Mouse (Mus musculus): ENCODE measurements at regions not wholly inside any gene's neighbourhood (a gene's known extent, or its start where the extent isn't known, plus 50 kb on each side); places are given as distances from the start of the nearest gene placed in this dataset.

- no peak for DNase-seq (ENCODE audit: extremely low spot score in 1 of 2, low spot score in 2 of 2)
- intact Hi-C loops (cut with DNase I), result no loop called here
Observed at GRCm38 (mm10) chr15:29356395-29356794, 816.0 kb upstream of the Ctnnd2 start.

- intact Hi-C loops (cut with DNase I), result no loop called here
- DNase-seq (ENCODE audit: extremely low spot score in 1 of 2, low spot score in 2 of 2), result no peak
Observed at GRCm38 (mm10) chr15:29399881-29400280, 772.5 kb upstream of the Ctnnd2 start.

- intact Hi-C loops (cut with DNase I), result no loop called here
- no peak for DNase-seq (ENCODE audit: extremely low spot score in 1 of 2, low spot score in 2 of 2)
Observed at GRCm38 (mm10) chr15:29433033-29433739, 739.2 kb upstream of the Ctnnd2 start.

- no peak for DNase-seq (ENCODE audit: extremely low spot score in 1 of 2, low spot score in 2 of 2)
- intact Hi-C loops (cut with DNase I), result no loop called here
Observed at GRCm38 (mm10) chr15:29437699-29438326, 734.6 kb upstream of the Ctnnd2 start.

GRCm38 (mm10) chr15:29447876-29448275 is 724.5 kb upstream of the Ctnnd2 start:
- intact Hi-C loops (cut with DNase I), result no loop called here
- peak in 1 of 2 experiments; percentile 20 for DNase-seq (ENCODE audit: extremely low spot score in 1 of 2, low spot score in 2 of 2)

GRCm38 (mm10) chr15:29485136-29485535 is 687.3 kb upstream of the Ctnnd2 start:
- DNase-seq (ENCODE audit: extremely low spot score in 1 of 2, low spot score in 2 of 2), result peak in 1 of 2 experiments; percentile 1
- intact Hi-C loops (cut with DNase I), result no loop called here

GRCm38 (mm10) chr15:29529974-29530373 is 642.4 kb upstream of the Ctnnd2 start:
- intact Hi-C loops (cut with DNase I), result no loop called here
- peak in 1 of 2 experiments; percentile 1 for DNase-seq (ENCODE audit: extremely low spot score in 1 of 2, low spot score in 2 of 2)

DNA sequence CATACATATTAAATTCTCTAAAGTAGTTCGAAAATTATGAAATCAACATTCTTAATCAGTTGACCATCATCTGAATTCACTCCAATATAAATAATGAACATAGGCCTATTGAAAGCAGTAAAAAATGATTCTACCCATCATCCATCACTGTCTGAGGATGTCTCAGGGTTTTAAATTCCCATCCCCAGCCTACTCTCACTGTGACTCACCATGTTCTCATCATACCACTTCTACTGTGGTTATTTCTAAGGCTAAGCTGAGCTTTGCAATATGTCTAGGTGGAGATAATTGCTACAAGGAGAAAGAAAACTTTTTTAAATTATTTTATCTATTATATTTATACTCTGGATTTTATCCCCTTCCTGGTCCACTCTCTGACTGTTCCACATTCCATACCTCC is 604.0 kb upstream of the Ctnnd2 start:
- no peak for DNase-seq (ENCODE audit: extremely low spot score in 1 of 2, low spot score in 2 of 2)
- intact Hi-C loops (cut with DNase I), result no loop called here
